Mouse (Mus musculus) testis, adult 2 months (tissue): Measurements from ENCODE around the gene Cyp2f2.

Experiments used
- CTCF ChIP-seq: fragments of 200-500 bp; IDR thresholded peaks from 2 replicates; pipeline ENCODE4 v1.5.1; 2012; ENCODE audit warnings: low read depth, mild to moderate bottlenecking, inconsistent platforms, low read length, moderate library complexity; ENCODE audit not compliant: control insufficient read depth, insufficient read depth, insufficient replicate concordance
- POLR2A ChIP-seq: fragments of 200-500 bp; IDR thresholded peaks from 2 replicates; pipeline ENCODE4 v1.6.1; 2012; ENCODE audit warnings: low read depth, mild to moderate bottlenecking, inconsistent platforms, low read length, moderate library complexity; ENCODE audit not compliant: control insufficient read depth

DNA sequence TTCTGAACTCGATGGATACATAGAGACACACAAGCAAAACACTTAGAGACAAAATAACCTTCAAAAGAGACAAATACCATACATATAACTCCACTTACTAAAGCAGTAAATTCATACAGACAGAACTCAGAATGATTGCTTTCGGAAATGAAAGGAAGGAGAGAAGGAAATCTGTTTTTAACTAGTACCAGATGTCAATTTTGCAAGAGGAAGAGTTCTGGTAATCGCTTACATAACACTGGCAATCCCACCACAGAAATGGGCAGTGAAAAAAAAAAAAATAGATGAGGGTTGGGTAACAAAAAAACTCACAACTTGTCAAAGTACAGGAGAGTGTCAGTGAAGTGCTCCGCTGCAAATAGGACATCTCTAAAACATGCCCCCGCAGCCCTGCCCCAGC, 14.8 kb upstream of the Cyp2f2 start:
- TF ChIP-seq CTCF (no peak), POLR2A (no peak)
